Mouse (Mus musculus) heart, adult 2 months (tissue): ENCODE measurements around the gene Scaf4.

ENCODE experiments used
- CTCF ChIP-seq: fragments of 200-600 bp; IDR thresholded peaks from 2 replicates; pipeline ENCODE4 v1.8.1; 2022; ENCODE audit warnings: antibody characterized with exemption, mild to moderate bottlenecking, moderate library complexity
- POLR2A ChIP-seq: fragments of 200-500 bp; IDR thresholded peaks from 2 replicates; pipeline ENCODE4 v1.6.1; 2011; ENCODE audit warnings: mild to moderate bottlenecking, low read depth, low read length, control low read depth; ENCODE audit not compliant: insufficient read depth

DNA sequence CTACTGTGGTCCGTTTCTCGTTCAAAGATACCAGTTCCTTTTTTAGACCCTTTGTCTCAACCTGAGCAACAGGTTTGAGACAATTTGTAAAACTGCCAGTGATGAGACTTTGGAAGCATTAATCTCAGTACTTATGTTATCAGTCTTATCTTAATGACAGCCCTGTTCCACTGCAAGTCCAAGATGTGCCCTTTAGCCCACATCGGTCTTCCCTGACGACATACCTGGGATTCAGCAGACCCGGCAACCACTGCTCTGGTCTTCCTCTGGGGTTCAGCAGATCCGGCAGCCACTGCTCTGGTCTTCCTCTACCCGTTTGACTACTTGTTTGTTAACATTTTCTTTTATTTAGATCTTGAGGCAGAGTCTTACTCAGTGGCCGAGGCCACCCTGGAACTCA lies 72.5 kb downstream of the Scaf4 start:
- TF ChIP-seq CTCF, result no peak
- TF ChIP-seq POLR2A, result no peak
